Mouse (Mus musculus): ENCODE data around the gene Gm11634. TPM values are rescaled to one million over a fixed set of nuclear protein-coding genes. Genes with fewer than 3 reads are reported as not detected.
A peak's percentile ranks its signal among the peaks of the same experiment; 100 is the strongest.

The Gm11634 gene
- polyA plus RNA-seq, 1 experiment from 2014 or later, result not detected

- H3K9ac ChIP-seq, result peak overlapping the region; percentile 89
- peak overlapping the region; percentile 90 for H3K27ac ChIP-seq
- peak overlapping the region; percentile 65 for H3K4me2 ChIP-seq
- H3K4me3 ChIP-seq, result peak overlapping the region; percentile 82
- H3K4me1 ChIP-seq, result peaks cover 24% of the 10 kb centered on the region
- peaks cover 26% of the 10 kb centered on the region for H3K36me3 ChIP-seq
- no peaks in the 10 kb centered on the region for H3K27me3 ChIP-seq
- H3K9me3 ChIP-seq, result no peaks in the 10 kb centered on the region
- peak; percentile 98 for ATAC-seq (ENCODE audit: insufficient number of reproducible peaks, insufficient read depth, low FRiP score, low TSS enrichment, low read depth)
- WGBS, result under 1% methylated on average over 37 of the region's 37 CpGs
Observed at GRCm38 (mm10) chr11:101552476-101553300, 46.4 kb downstream of the Gm11634 start.

GRCm38 (mm10) chr11:101551751-101552475 is 47.1 kb downstream of the Gm11634 start, which contains the start of the genes Brca1 and Nbr1:
Brca1 (minus strand) TSS chr11:101551955.
Nbr1 (plus strand) TSS chr11:101552149.
- peak within 1 kb of the TSS; percentile 90 for H3K27ac ChIP-seq
- H3K36me3 ChIP-seq, result peaks cover 22% of the 10 kb centered on the region
- peak within 1 kb of the TSS; percentile 80 for H3K4me2 ChIP-seq
- H3K9ac ChIP-seq, result peak within 1 kb of the TSS; percentile 89
- peaks cover 24% of the 10 kb centered on the region for H3K4me1 ChIP-seq
- WGBS, result under 1% methylated on average over 43 of the region's 43 CpGs
- peak within 1 kb of the TSS; percentile 82 for H3K4me3 ChIP-seq
- H3K27me3 ChIP-seq, result no peaks in the 10 kb centered on the region
- ATAC-seq (ENCODE audit: insufficient number of reproducible peaks, insufficient read depth, low FRiP score, low TSS enrichment, low read depth), result peak; percentile 79
- H3K9me3 ChIP-seq, result no peaks in the 10 kb centered on the region

DNA sequence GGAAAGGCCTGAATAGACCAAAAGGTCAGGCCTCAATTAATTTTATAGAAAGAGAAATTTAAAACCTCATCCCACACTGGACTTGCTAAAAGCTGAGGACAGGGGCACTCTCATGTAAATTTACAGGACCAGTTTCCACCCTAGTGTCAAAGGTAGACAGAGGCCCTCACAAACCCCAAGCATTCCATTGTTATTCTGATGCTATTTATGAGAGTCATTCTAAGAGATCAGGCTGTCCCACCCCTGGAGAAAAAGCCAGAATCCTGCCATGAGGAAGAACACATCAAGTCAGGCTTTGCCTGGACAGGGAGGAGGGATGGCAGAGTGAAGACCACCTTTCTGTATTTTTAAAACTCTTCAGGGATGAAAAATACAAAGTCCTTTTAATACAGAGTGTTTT is 50.5 kb downstream of the Gm11634 start:
- H3K36me3 ChIP-seq, result peaks cover 14% of the 10 kb centered on the region; the same call in 1 of the 2 replicates
- no peaks in the 10 kb centered on the region for H3K9me3 ChIP-seq
- H3K4me2 ChIP-seq, result no peak overlapping the region
- no peak for ATAC-seq (ENCODE audit: insufficient number of reproducible peaks, insufficient read depth, low FRiP score, low TSS enrichment, low read depth)
- no peaks in the 10 kb centered on the region for H3K27me3 ChIP-seq
- H3K9ac ChIP-seq, result no peak overlapping the region
- peaks cover 11% of the 10 kb centered on the region for H3K4me1 ChIP-seq
- no peak overlapping the region for H3K4me3 ChIP-seq
- no peak overlapping the region for H3K27ac ChIP-seq

- Histone ChIP-seq H3K27ac (0 out of 2 replicates have a peak overlapping the region, but pooled peaks have one; percentile 1), H3K4me2 (no peak overlapping the region), H3K27me3 (no peaks in the 10 kb centered on the region), H3K36me3 (peaks cover 16% of the 10 kb centered on the region), H3K9ac (no peak overlapping the region), H3K4me3 (no peak overlapping the region), H3K4me1 (no peaks in the 10 kb centered on the region), H3K9me3 (no peaks in the 10 kb centered on the region)
- WGBS, result 77% methylated on average over 1 of the region's 1 CpGs
- ATAC-seq (ENCODE audit: insufficient number of reproducible peaks, insufficient read depth, low FRiP score, low TSS enrichment, low read depth), result no peak
Observed at GRCm38 (mm10) chr11:101544132-101544531, 54.9 kb downstream of the Gm11634 start.

Other genes starting within 250 kb of the Gm11634 start
- not detected in 2 replicates for gene G6pc, start 231.7 kb downstream of the Gm11634 start, polyA plus RNA-seq (2015; fragmentation: Nextera tagmentation; extraction: Ambion mirVana)
- gene Aarsd1, start 181.6 kb downstream of the Gm11634 start, polyA plus RNA-seq (2015; fragmentation: Nextera tagmentation; extraction: Ambion mirVana), result 73.9 and 88.6 TPM in 2 replicates
- 9.7 and 10.4 TPM in 2 replicates for gene Gm27029, start 174.5 kb downstream of the Gm11634 start, polyA plus RNA-seq (2015; fragmentation: Nextera tagmentation; extraction: Ambion mirVana)
- gene Rundc1, start 174.2 kb downstream of the Gm11634 start, polyA plus RNA-seq (2015; fragmentation: Nextera tagmentation; extraction: Ambion mirVana), result 19.5 and 21.8 TPM in 2 replicates
- gene Ptges3l, start 173.9 kb downstream of the Gm11634 start, polyA plus RNA-seq (2015; fragmentation: Nextera tagmentation; extraction: Ambion mirVana), result 5.5 and 8.1 TPM in 2 replicates
- gene Rpl27, start 157.0 kb downstream of the Gm11634 start, polyA plus RNA-seq (2015; fragmentation: Nextera tagmentation; extraction: Ambion mirVana), result 342 and 404 TPM in 2 replicates
- gene Ifi35, start 150.8 kb downstream of the Gm11634 start, polyA plus RNA-seq (2015; fragmentation: Nextera tagmentation; extraction: Ambion mirVana), result 9.1 and 10.9 TPM in 2 replicates
- gene Rnd2, start 134.3 kb downstream of the Gm11634 start, polyA plus RNA-seq (2015; fragmentation: Nextera tagmentation; extraction: Ambion mirVana), result 14.0 and 16.8 TPM in 2 replicates
- 34.2 and 37.5 TPM in 2 replicates for gene Vat1, start 133.0 kb downstream of the Gm11634 start, polyA plus RNA-seq (2015; fragmentation: Nextera tagmentation; extraction: Ambion mirVana)
- 10.6 and 14.8 TPM in 2 replicates for gene Brca1, start 47.3 kb downstream of the Gm11634 start, polyA plus RNA-seq (2015; fragmentation: Nextera tagmentation; extraction: Ambion mirVana)
- gene Nbr1, start 47.1 kb downstream of the Gm11634 start, polyA plus RNA-seq (2015; fragmentation: Nextera tagmentation; extraction: Ambion mirVana), result 77.1 and 80.7 TPM in 2 replicates
- 3.6 and 3.8 TPM in 2 replicates for gene Tmem106a, start 17.0 kb downstream of the Gm11634 start, polyA plus RNA-seq (2015; fragmentation: Nextera tagmentation; extraction: Ambion mirVana)
- gene Rdm1, start 27.9 kb upstream of the Gm11634 start, polyA plus RNA-seq (2015; fragmentation: Nextera tagmentation; extraction: Ambion mirVana), result 55.5 and 63.7 TPM in 2 replicates
- 3.3 and 3.4 TPM in 2 replicates for gene Arl4d, start 66.3 kb upstream of the Gm11634 start, polyA plus RNA-seq (2015; fragmentation: Nextera tagmentation; extraction: Ambion mirVana)
- 45.0 and 49.0 TPM in 2 replicates for gene Dhx8, start 133.7 kb upstream of the Gm11634 start, polyA plus RNA-seq (2015; fragmentation: Nextera tagmentation; extraction: Ambion mirVana)
- 11.1 and 13.2 TPM in 2 replicates for gene Etv4, start 186.1 kb upstream of the Gm11634 start, polyA plus RNA-seq (2015; fragmentation: Nextera tagmentation; extraction: Ambion mirVana)